Mouse (Mus musculus): ENCODE measurements around the gene Ppp1ca.

Ppp1ca gene

GRCm38 (mm10) chr19:4213524-4213974, 21.7 kb downstream of the Ppp1ca start:
- DNase-seq (ENCODE audit: low spot score): no peak

DNA sequence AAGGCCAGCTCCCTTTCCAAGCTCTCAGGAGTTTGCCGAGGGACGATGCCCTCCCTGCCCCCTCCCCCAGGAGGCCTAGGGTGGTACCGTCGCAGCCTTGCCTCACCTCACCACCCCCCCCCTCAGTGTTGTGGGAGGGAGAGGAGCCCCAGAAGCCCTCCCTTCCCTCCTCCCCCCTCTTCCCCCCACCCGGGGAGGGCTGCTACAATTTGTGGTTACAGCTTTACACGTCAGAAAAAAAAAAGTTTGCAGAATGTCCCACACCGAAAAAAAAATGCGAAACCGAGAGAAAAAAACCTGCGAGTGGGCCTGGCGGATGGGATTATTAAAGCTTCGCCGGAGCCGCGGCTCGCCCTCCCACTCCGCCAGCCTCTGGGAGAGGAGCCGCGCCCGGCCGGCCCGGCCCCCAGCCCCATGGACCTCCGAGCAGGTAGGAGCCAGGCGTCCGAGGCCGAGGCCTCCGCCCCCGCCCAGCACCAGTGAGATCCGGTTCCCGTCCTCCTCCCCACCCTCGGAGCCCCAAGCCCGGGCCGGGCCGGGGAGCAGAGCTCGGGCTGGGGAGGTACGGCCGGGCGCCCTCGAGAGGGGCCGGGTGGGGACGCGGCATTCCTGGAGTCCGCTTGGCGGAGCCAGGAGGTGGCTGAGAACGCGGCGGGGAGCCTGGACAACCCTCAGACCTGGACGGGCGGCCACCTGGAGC, 22.4 kb downstream of the Ppp1ca start, which contains the start of the genes Clcf1 and AC109138.7:
Gene Clcf1, plus strand, starts transcription at position 168 of the 700 bp plus-strand sequence.
Gene AC109138.7, plus strand, starts transcription at position 287 of the 700 bp plus-strand sequence.
- no peak for DNase-seq (ENCODE audit: low spot score)

GRCm38 (mm10) chr19:4214771-4215450, 23.0 kb downstream of the Ppp1ca start:
- no peak for DNase-seq (ENCODE audit: low spot score)

- DNase-seq (ENCODE audit: low spot score): no peak
Measured at GRCm38 (mm10) chr19:4215451-4215840, 23.6 kb downstream of the Ppp1ca start.

DNA sequence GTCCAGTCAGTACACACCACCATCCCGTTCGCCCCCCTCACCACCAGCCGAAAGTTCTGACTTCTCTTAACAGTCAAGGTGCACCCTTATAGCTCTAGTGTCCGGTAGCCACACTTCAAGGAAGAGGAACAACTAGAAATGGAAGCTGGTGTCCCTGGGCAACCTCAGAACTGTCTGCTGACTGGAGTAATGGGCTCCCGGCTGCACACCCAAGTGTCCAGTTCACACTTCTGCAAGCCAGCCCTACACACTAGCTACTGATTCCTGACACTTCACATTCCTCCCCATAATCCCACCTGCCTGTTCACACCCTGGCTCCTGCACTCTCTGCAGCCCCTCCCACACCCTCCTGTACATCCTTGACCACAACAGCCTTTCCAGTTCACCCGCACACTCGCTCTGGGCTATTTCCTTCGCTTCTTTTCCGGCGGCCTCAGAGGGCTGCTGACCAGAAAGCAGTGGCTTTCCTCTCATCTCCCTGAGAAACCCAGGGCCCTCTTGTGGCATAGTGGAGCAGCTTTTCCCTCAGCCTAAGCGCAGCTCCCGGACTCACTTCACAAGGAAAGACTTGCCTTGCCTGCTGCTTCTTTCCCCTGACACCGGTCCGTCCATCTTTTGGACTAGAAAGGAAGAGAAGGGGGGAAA, 24.3 kb downstream of the Ppp1ca start:
- DNase-seq (ENCODE audit: low spot score): no peak

GRCm38 (mm10) chr19:4217140-4217539, 25.3 kb downstream of the Ppp1ca start:
- DNase-seq (ENCODE audit: low spot score): no peak

- DNase-seq (ENCODE audit: low spot score): no peak
Measured at GRCm38 (mm10) chr19:4217855-4218254, 26.0 kb downstream of the Ppp1ca start.

DNA sequence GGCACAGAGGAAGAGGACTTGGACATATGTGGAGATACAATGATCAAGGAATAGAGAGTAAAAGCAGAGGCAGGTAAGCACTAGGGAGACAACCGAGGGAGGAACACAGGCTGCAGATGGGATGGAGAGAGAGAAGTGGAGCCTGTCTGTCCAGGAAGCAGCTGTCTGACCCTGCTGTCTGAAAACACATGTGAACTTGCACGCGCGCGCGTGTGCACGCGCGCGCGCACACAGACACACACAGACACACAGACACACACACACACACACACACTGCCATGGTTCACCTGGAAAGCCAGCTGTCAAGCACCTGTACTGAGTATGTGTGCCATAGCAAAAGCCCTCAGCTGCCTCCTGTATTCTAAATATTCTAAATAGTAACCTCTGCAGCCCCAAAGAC, 26.4 kb downstream of the Ppp1ca start:
- no peak for DNase-seq (ENCODE audit: low spot score)

GRCm38 (mm10) chr19:4218784-4219183, 26.9 kb downstream of the Ppp1ca start:
- DNase-seq (ENCODE audit: low spot score): no peak

- no peak for DNase-seq (ENCODE audit: low spot score)
Measured at GRCm38 (mm10) chr19:4219943-4220342, 28.1 kb downstream of the Ppp1ca start.

- DNase-seq (ENCODE audit: low spot score): no peak
Measured at GRCm38 (mm10) chr19:4220416-4220815, 28.6 kb downstream of the Ppp1ca start.

- no peak for DNase-seq (ENCODE audit: low spot score)
Measured at GRCm38 (mm10) chr19:4220957-4221743, 29.3 kb downstream of the Ppp1ca start.

- no peak for DNase-seq (ENCODE audit: low spot score)
Measured at GRCm38 (mm10) chr19:4222165-4222564, 30.3 kb downstream of the Ppp1ca start.

DNA sequence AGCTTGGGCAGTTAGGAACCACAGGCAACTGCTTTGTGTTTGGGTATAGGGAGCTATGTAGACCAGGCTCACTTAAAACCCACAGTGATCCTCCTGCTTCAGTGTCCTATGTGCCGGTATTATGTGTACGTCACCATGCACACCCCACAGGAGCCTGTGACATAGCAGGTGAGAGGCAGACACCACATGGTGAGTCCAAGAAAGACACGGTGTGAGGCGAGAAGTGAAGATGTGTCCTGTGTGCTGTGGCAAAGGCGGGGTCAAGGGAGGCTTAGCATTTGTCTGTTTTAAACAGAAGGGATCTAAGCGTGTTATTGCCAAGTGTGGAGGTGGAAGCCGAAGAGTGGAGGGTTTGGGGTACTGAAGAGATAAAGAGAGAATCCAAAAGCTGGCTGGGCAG, 34.9 kb downstream of the Ppp1ca start:
- no peak for DNase-seq (ENCODE audit: low spot score)

DNA sequence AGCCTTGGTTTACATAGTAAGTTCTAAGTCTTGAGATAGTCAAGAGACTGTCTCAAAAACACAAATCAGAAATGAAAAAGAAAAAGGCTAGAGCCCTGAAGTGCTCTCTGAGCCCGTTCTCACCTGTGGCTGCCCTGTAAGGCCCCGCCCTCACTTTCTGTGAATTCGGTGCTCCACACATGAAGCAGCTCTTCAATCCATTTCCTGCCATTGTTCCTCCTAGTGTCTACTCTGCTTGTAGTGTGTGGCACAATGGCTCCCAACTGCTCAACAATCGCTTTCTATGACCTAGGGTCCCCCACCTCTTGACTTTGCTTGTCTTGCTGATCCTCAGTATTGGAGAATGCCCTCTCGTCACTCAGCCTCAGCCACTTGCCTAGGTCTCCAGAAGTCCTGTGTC, 35.6 kb downstream of the Ppp1ca start:
- no peak for DNase-seq (ENCODE audit: low spot score)

DNA sequence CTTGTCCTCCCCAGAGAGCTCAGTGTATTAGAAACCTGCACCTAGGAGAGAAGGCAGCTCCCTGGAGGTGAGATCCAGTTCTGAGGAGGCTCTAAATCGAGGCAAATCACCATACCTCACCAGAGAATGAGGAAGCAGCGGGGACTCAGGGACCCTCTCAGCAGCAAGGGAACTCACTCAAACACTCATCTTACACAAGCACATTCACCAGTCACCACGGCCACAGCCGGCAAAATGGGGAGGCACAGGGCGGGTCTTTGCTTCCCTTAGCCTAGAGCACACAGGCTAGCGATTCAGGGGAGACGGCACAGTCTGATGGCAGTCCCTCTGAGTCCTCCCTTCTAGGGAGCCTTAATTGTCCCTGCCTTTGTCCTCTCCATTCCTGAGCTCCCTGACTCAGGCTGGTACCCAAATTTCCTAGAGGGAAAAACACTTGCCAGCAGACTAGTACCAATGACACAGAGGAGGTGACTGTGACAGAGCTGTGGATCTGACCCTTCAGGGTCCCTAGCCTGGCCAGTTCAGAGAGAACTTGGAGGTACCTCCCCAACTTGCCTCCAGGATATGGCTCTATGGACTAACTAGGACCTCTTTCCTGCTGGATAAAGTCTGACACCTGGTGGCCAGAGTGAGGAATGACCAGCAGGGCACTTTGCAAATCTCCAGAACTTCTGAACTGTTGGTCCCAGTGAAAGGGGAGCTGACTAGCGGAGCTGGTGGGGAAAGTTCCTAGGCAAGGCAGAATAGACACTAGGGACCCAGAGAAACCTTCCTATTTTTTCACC, 36.2 kb downstream of the Ppp1ca start:
- DNase-seq (ENCODE audit: low spot score): no peak

DNA sequence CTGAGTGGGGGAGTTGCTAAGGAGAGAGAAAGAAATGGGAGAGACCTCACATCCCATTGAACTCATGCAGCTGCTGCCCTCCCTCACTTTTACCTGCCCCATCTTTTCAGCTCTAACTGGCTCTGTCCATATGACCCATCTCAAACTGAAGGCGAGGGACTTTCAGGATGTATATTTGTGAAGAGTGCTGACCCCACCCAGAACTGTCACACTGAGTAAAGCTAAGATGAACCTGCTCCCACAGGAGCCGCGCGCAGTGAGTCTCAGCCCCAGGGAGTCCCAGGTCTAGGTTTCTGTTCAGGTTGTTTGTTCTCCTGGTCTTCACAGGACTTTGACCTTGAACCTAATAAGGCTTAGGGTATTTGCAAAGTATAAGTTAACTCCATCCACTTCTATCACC, 37.0 kb downstream of the Ppp1ca start:
- no peak for DNase-seq (ENCODE audit: low spot score)

GRCm38 (mm10) chr19:4229451-4230076, 37.7 kb downstream of the Ppp1ca start:
- DNase-seq (ENCODE audit: low spot score): no peak

- DNase-seq (ENCODE audit: low spot score): no peak
Measured at GRCm38 (mm10) chr19:4230415-4230814, 38.5 kb downstream of the Ppp1ca start.

DNA sequence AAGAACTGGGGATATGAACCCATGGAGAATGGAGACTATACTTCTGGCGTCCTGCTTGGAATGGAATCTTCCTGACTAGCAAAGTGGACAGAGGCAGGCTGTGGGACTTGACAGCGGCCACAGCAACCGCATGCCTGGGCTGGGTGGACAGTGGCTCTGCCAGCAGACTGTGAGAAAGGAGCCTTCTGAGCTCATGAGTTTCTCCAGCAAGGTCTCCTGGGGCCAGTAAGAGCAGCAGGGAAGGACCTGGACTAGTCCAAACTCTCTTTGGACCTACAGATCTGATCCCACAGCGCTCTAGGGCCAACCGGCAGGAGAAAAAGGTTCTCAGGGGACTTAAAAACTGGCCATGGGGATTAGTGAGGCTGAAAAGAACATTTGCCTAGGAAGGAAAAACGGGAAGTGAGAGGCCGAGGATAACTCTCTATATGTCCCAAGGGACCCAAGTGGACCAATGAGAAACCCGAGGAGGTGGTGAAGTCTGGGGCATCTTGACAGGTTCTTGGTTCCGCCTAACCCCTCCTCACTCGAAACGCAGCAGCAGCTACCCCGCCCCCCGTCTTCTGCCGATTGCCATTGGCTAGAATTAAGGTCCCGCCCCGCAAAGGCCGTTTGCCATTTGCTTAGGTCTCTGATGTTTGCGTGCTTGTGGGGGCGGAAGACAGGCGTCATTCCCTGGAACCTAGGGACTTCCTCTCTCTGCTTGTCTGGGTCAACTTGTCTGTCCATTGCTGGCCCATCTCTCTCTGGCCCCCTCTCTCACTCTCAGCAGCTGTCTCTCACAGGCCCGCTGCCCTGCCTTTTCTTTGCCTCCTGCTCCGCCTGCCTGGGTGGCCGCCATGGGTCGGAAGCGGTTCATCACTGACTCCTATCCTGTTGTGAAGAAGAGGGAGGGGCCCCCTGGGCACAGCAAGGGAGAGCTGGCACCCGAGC, 39.7 kb downstream of the Ppp1ca start, which contains the start of gene Pold4:
Gene Pold4, plus strand, starts transcription at position 647 of the 933 bp plus-strand sequence.
- peak; percentile 86 for DNase-seq (ENCODE audit: low spot score)
